Mouse (Mus musculus): ENCODE measurements around the gene Tmem116. TPM values are rescaled to one million over a fixed set of nuclear protein-coding genes. Genes with fewer than 3 reads are reported as not detected.
"Not testable (repeated sequence)": the region's sequence is repeated elsewhere in the genome, so short reads cannot be mapped to it uniquely, and the experiment has no call there.

The Tmem116 gene
- total RNA-seq, 1 experiment = 3.0 TPM

- no peak within 1 kb of the TSS for H3K4me3 ChIP-seq (ENCODE audit: insufficient read depth in 1 of 2, low read depth in 1 of 2, low read length in 2 of 2, poor library complexity in 1 of 2, severe bottlenecking in 1 of 2)
- TF ChIP-seq CHD2 (IDR thresholded peaks at IDR 0.05; ENCODE audit: low read depth, low read length) = no peak
- no peak for TF ChIP-seq MAFK (IDR thresholded peaks at IDR 0.05; ENCODE audit: insufficient read depth, low read depth, low read length)
- TF ChIP-seq ZNF384 (IDR thresholded peaks at IDR 0.05; ENCODE audit: low read depth, low read length) = no peak
- no peak for TF ChIP-seq ZC3H11A (IDR thresholded peaks at IDR 0.05; ENCODE audit: borderline replicate concordance, low read depth, low read length)
- no peak for TF ChIP-seq HCFC1 (IDR thresholded peaks at IDR 0.05; ENCODE audit: borderline replicate concordance, insufficient read depth, low read length)
- H3K4me1 ChIP-seq (ENCODE audit: control insufficient read depth in 2 of 2, insufficient read depth in 2 of 2, low read length in 2 of 2, poor library complexity in 1 of 2) = peaks cover 0 to 12% of the 10 kb centered on the region in 2 experiments; a peak in 2 of 4 replicates
- no peaks in the 10 kb centered on the region for H3K36me3 ChIP-seq (ENCODE audit: control insufficient read depth, insufficient read depth, low read length, poor library complexity, severe bottlenecking)
- DNase-seq (ENCODE audit: low read depth, low spot score) = no peak
- in situ Hi-C loops (cut with MboI; ENCODE audit: low sequenced_read_pairs in 2 of 2, unreplicated experiment in 2 of 2) = no loop called here
- no peaks in the 10 kb centered on the region for H3K9me3 ChIP-seq (ENCODE audit: control insufficient read depth, insufficient read depth, low read depth, low read length)
- H3K27ac ChIP-seq (ENCODE audit: insufficient read depth, low read depth, low read length, poor library complexity, severe bottlenecking) = no peak within 1 kb of the TSS
- H3K9ac ChIP-seq (ENCODE audit: insufficient read depth, low read depth, low read length, poor library complexity, severe bottlenecking) = no peak within 1 kb of the TSS
These were observed 51.5 kb downstream of the Tmem116 start, which contains the start of gene Adam1b for GRCm38 (mm10) chr5:121503231-121503630. Adam1b (minus strand) TSS chr5:121503435.

GRCm38 (mm10) chr5:121506846-121507245 lies 55.2 kb downstream of the Tmem116 start:
- DNase-seq (ENCODE audit: low read depth, low spot score) = no peak
- no peaks in the 10 kb centered on the region for H3K9me3 ChIP-seq (ENCODE audit: control insufficient read depth, insufficient read depth, low read depth, low read length)
- H3K4me1 ChIP-seq (ENCODE audit: control insufficient read depth in 2 of 2, insufficient read depth in 2 of 2, low read length in 2 of 2, poor library complexity in 1 of 2) = peaks cover 0 to 12% of the 10 kb centered on the region in 2 experiments; a peak in 2 of 4 replicates
- no peak overlapping the region for H3K4me3 ChIP-seq (ENCODE audit: insufficient read depth in 1 of 2, low read depth in 1 of 2, low read length in 2 of 2, poor library complexity in 1 of 2, severe bottlenecking in 1 of 2)
- no peak overlapping the region for H3K9ac ChIP-seq (ENCODE audit: insufficient read depth, low read depth, low read length, poor library complexity, severe bottlenecking)
- in situ Hi-C loops (cut with MboI; ENCODE audit: low sequenced_read_pairs in 2 of 2, unreplicated experiment in 2 of 2) = no loop called here
- no peak for TF ChIP-seq ZC3H11A (IDR thresholded peaks at IDR 0.05; ENCODE audit: borderline replicate concordance, low read depth, low read length)
- peak; percentile 69 for TF ChIP-seq ZNF384 (IDR thresholded peaks at IDR 0.05; ENCODE audit: low read depth, low read length)
- H3K27ac ChIP-seq (ENCODE audit: insufficient read depth, low read depth, low read length, poor library complexity, severe bottlenecking) = no peak overlapping the region
- no peaks in the 10 kb centered on the region for H3K36me3 ChIP-seq (ENCODE audit: control insufficient read depth, insufficient read depth, low read length, poor library complexity, severe bottlenecking)

- Histone ChIP-seq H3K27ac (ENCODE audit: insufficient read depth, low read depth, low read length, poor library complexity, severe bottlenecking) (no peak overlapping the region), H3K36me3 (ENCODE audit: control insufficient read depth, insufficient read depth, low read length, poor library complexity, severe bottlenecking) (no peaks in the 10 kb centered on the region), H3K9ac (ENCODE audit: insufficient read depth, low read depth, low read length, poor library complexity, severe bottlenecking) (no peak overlapping the region), H3K9me3 (ENCODE audit: control insufficient read depth, insufficient read depth, low read depth, low read length) (no peaks in the 10 kb centered on the region), H3K4me1 (ENCODE audit: control insufficient read depth in 2 of 2, insufficient read depth in 2 of 2, low read length in 2 of 2, poor library complexity in 1 of 2) (peaks cover 0 to 7% of the 10 kb centered on the region in 2 experiments; a peak in 2 of 4 replicates), H3K4me3 (ENCODE audit: insufficient read depth in 1 of 2, low read depth in 1 of 2, low read length in 2 of 2, poor library complexity in 1 of 2, severe bottlenecking in 1 of 2) (no peak overlapping the region)
- DNase-seq (ENCODE audit: low read depth, low spot score) = no peak
- in situ Hi-C loops (cut with MboI; ENCODE audit: low sequenced_read_pairs in 2 of 2, unreplicated experiment in 2 of 2) = no loop called here
- TF ChIP-seq ZNF384 (IDR thresholded peaks at IDR 0.05; ENCODE audit: low read depth, low read length) (no peak), ZC3H11A (IDR thresholded peaks at IDR 0.05; ENCODE audit: borderline replicate concordance, low read depth, low read length) (no peak), MAFK (IDR thresholded peaks at IDR 0.05; ENCODE audit: insufficient read depth, low read depth, low read length) (no peak), HCFC1 (IDR thresholded peaks at IDR 0.05; ENCODE audit: borderline replicate concordance, insufficient read depth, low read length) (no peak), CHD2 (IDR thresholded peaks at IDR 0.05; ENCODE audit: low read depth, low read length) (no peak)
These were observed 58.3 kb downstream of the Tmem116 start for GRCm38 (mm10) chr5:121510009-121510408.

- Histone ChIP-seq H3K27ac (ENCODE audit: insufficient read depth, low read depth, low read length, poor library complexity, severe bottlenecking) (no peak overlapping the region), H3K4me3 (ENCODE audit: insufficient read depth in 1 of 2, low read depth in 1 of 2, low read length in 2 of 2, poor library complexity in 1 of 2, severe bottlenecking in 1 of 2) (no peak overlapping the region), H3K4me1 (ENCODE audit: control insufficient read depth in 2 of 2, insufficient read depth in 2 of 2, low read length in 2 of 2, poor library complexity in 1 of 2) (no peaks in the 10 kb centered on the region), H3K36me3 (ENCODE audit: control insufficient read depth, insufficient read depth, low read length, poor library complexity, severe bottlenecking) (peaks cover 14% of the 10 kb centered on the region), H3K9ac (ENCODE audit: insufficient read depth, low read depth, low read length, poor library complexity, severe bottlenecking) (no peak overlapping the region), H3K9me3 (ENCODE audit: control insufficient read depth, insufficient read depth, low read depth, low read length) (no peaks in the 10 kb centered on the region)
- no peak for DNase-seq (ENCODE audit: low read depth, low spot score)
- no peak for TF ChIP-seq ZNF384 (IDR thresholded peaks at IDR 0.05; ENCODE audit: low read depth, low read length)
- no peak for TF ChIP-seq ZC3H11A (IDR thresholded peaks at IDR 0.05; ENCODE audit: borderline replicate concordance, low read depth, low read length)
- no peak for TF ChIP-seq HCFC1 (IDR thresholded peaks at IDR 0.05; ENCODE audit: borderline replicate concordance, insufficient read depth, low read length)
- TF ChIP-seq MAFK (IDR thresholded peaks at IDR 0.05; ENCODE audit: insufficient read depth, low read depth, low read length) = no peak
- no peak for TF ChIP-seq CHD2 (IDR thresholded peaks at IDR 0.05; ENCODE audit: low read depth, low read length)
- in situ Hi-C loops (cut with MboI; ENCODE audit: low sequenced_read_pairs in 2 of 2, unreplicated experiment in 2 of 2) = no loop called here
These were observed 67.3 kb downstream of the Tmem116 start for GRCm38 (mm10) chr5:121518983-121519382.

- H3K4me1 ChIP-seq (ENCODE audit: control insufficient read depth in 2 of 2, insufficient read depth in 2 of 2, low read length in 2 of 2, poor library complexity in 1 of 2); in situ Hi-C loops (cut with MboI; ENCODE audit: low sequenced_read_pairs in 2 of 2, unreplicated experiment in 2 of 2); DNase-seq (ENCODE audit: low read depth, low spot score); H3K9me3 ChIP-seq (ENCODE audit: control insufficient read depth, insufficient read depth, low read depth, low read length); H3K27ac ChIP-seq (ENCODE audit: insufficient read depth, low read depth, low read length, poor library complexity, severe bottlenecking); H3K4me3 ChIP-seq (ENCODE audit: insufficient read depth in 1 of 2, low read depth in 1 of 2, low read length in 2 of 2, poor library complexity in 1 of 2, severe bottlenecking in 1 of 2); H3K9ac ChIP-seq (ENCODE audit: insufficient read depth, low read depth, low read length, poor library complexity, severe bottlenecking): not testable (repeated sequence)
- peaks cover 19% of the 10 kb centered on the region for H3K36me3 ChIP-seq (ENCODE audit: control insufficient read depth, insufficient read depth, low read length, poor library complexity, severe bottlenecking)
These were observed 68.1 kb downstream of the Tmem116 start for GRCm38 (mm10) chr5:121519758-121520157.

Measured in ES-E14 (cell line).